Mouse (Mus musculus): Measurements from ENCODE around the gene Trak1. TPM values are rescaled to one million over a fixed set of nuclear protein-coding genes. Genes with fewer than 3 reads are reported as not detected.

Trak1 gene
- polyA plus RNA-seq, 1 experiment from 2014 or later: 5.1 TPM

DNA sequence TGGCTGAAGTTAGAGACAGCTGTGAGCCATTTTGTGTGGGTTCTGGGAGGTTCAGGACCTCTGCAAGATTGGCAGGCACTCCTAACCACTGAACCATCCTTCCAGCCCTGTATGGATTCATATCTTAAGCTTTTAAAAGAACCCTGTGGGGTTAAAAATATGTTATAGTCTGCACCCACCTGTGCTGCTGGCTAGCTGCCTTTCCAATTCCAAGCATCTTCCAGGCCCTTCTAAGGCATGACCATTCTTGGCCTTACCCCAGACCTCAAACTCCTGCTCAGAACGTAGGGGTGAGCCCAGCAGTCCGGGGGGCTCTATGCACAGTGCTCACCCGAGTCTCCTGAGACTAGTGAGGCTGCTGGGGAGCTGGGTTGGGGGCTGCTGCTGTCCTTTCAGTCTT is 121.7 kb downstream of the Trak1 start:
- no peak for DNase-seq
- no peaks in the 10 kb centered on the region for H3K36me3 ChIP-seq (replicated peaks; ENCODE audit: insufficient read depth, low read length)
- WGBS (ENCODE audit: insufficient replicate concordance): 79% methylated on average over 3 of the region's 3 CpGs
- no peak for ATAC-seq
- no peak for TF ChIP-seq EP300 (IDR thresholded peaks at IDR 0.05; ENCODE audit: low read depth)
- no peak for TF ChIP-seq CTCF (IDR thresholded peaks at IDR 0.05; ENCODE audit: low read depth)
- no peak overlapping the region for H3K27ac ChIP-seq (ENCODE audit: low read depth)
- H3K4me1 ChIP-seq (ENCODE audit: insufficient read depth): peaks cover 43% of the 10 kb centered on the region
- no peaks in the 10 kb centered on the region for H3K9me3 ChIP-seq (ENCODE audit: low read length)
- no peaks in the 10 kb centered on the region for H3K27me3 ChIP-seq (ENCODE audit: insufficient read depth, low read length)
- no peak overlapping the region for H3K4me3 ChIP-seq (ENCODE audit: low read depth, low read length)
- H3K9ac ChIP-seq (replicated peaks): no peak overlapping the region
- H3K4me2 ChIP-seq (ENCODE audit: low read depth, low read length): no peak overlapping the region

DNA sequence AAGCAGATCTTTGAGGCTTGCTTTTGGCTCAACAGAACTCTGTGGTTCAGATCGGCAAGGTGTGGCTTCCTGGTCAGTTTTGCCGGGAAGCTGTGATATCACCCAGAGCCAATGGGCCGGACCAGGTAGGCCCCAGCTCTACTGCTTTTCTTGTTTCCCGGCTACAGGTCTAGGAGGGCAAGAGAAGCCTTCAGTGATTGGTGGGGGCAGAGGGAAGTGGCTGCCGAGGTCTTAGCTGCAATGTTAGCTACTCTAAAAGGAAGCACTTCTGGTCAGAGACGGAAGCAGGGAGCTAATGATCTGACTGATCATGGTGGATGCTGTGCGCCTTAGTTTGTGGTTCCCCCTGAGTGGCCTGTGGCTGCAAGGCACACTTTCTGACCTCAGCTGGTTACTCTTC is 122.3 kb downstream of the Trak1 start:
- Histone ChIP-seq H3K36me3 (replicated peaks; ENCODE audit: insufficient read depth, low read length) (no peaks in the 10 kb centered on the region), H3K4me3 (ENCODE audit: low read depth, low read length) (no peak overlapping the region), H3K9me3 (ENCODE audit: low read length) (no peaks in the 10 kb centered on the region), H3K27ac (ENCODE audit: low read depth) (no peak overlapping the region), H3K4me1 (ENCODE audit: insufficient read depth) (peaks cover 45% of the 10 kb centered on the region), H3K4me2 (ENCODE audit: low read depth, low read length) (no peak overlapping the region), H3K9ac (replicated peaks) (no peak overlapping the region), H3K27me3 (ENCODE audit: insufficient read depth, low read length) (no peaks in the 10 kb centered on the region)
- ATAC-seq: no peak
- TF ChIP-seq CTCF (IDR thresholded peaks at IDR 0.05; ENCODE audit: low read depth): no peak
- no peak for TF ChIP-seq EP300 (IDR thresholded peaks at IDR 0.05; ENCODE audit: low read depth)
- WGBS (ENCODE audit: insufficient replicate concordance): 38% methylated on average over 7 of the region's 7 CpGs
- DNase-seq: no peak

DNA sequence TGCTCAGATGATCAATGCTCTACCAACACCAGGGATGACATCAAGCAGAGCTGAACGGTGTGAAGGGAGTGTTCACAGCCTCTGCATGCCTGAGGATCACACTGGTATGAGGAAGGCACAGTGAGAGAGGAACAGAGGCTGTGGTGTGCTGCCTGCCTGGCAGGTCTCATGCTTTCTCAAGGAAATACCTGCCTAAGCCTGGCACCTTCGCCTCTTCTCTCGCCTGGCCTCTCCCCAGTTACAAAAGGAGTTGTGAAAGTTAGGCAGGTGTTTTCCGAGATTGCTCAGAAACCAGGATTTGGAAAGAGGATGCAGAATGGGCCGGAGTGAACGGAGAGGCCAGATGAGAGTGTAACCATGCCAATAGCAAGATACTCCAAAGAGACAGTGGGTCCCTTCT is 123.5 kb downstream of the Trak1 start:
- H3K9ac ChIP-seq (replicated peaks): no peak overlapping the region
- DNase-seq (no peak), ATAC-seq (no peak)
- H3K4me3 ChIP-seq (ENCODE audit: low read depth, low read length): no peak overlapping the region
- no peaks in the 10 kb centered on the region for H3K27me3 ChIP-seq (ENCODE audit: insufficient read depth, low read length)
- H3K9me3 ChIP-seq (ENCODE audit: low read length): no peaks in the 10 kb centered on the region
- H3K4me2 ChIP-seq (ENCODE audit: low read depth, low read length): no peak overlapping the region
- H3K36me3 ChIP-seq (replicated peaks; ENCODE audit: insufficient read depth, low read length): no peaks in the 10 kb centered on the region
- WGBS (ENCODE audit: insufficient replicate concordance): 76% methylated on average over 6 of the region's 6 CpGs
- H3K27ac ChIP-seq (ENCODE audit: low read depth): no peak overlapping the region
- H3K4me1 ChIP-seq (ENCODE audit: insufficient read depth): peaks cover 46% of the 10 kb centered on the region
- TF ChIP-seq CTCF (IDR thresholded peaks at IDR 0.05; ENCODE audit: low read depth): no peak
- TF ChIP-seq EP300 (IDR thresholded peaks at IDR 0.05; ENCODE audit: low read depth): no peak

DNA sequence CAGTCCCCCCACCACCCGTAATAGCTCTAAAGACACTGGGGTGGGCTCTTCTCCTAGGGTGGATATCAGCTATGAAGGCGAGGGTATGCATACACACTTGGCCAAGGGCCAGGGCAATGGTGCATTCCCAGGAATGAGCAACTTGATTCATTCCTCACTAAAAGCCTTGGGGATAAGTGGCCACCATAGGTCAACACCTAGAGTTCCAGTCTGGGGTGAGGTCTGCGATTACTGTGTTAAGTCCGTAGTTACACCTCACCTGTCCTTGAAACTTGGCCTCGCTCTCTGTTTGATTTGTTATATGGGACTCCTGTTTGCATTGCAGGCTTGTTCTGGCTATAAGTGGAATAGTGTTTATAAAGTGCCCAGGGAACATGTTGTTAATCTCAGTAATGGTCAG is 125.1 kb downstream of the Trak1 start:
- no peak for TF ChIP-seq CTCF (IDR thresholded peaks at IDR 0.05; ENCODE audit: low read depth)
- no peak for TF ChIP-seq EP300 (IDR thresholded peaks at IDR 0.05; ENCODE audit: low read depth)
- Histone ChIP-seq H3K4me2 (ENCODE audit: low read depth, low read length) (no peak overlapping the region), H3K4me1 (ENCODE audit: insufficient read depth) (peaks cover 49% of the 10 kb centered on the region), H3K4me3 (ENCODE audit: low read depth, low read length) (no peak overlapping the region), H3K27ac (ENCODE audit: low read depth) (no peak overlapping the region), H3K36me3 (replicated peaks; ENCODE audit: insufficient read depth, low read length) (no peaks in the 10 kb centered on the region), H3K9ac (replicated peaks) (no peak overlapping the region), H3K9me3 (ENCODE audit: low read length) (no peaks in the 10 kb centered on the region), H3K27me3 (ENCODE audit: insufficient read depth, low read length) (no peaks in the 10 kb centered on the region)
- WGBS (ENCODE audit: insufficient replicate concordance): 69% methylated on average over 5 of the region's 5 CpGs
- DNase-seq (no peak), ATAC-seq (no peak)

DNA sequence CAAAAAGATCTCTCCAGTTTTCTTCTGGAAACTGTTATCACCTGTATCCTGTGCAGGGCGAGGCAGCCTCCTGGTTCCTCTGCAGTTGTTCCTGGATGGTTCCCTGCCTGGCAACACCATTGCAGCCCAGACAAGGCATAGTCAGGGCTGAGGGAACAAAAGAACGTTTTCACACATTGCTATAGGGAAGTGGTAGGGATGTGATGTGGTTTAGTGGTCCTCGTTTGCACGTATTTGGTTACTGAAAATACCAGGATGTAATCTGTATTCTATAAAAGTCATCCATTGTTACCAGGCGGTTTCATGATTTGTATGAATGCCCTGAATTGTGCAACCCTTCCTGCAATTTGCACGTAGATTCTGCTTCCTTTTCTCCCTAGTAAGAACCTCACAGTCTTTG is 126.3 kb downstream of the Trak1 start:
- Histone ChIP-seq H3K9me3 (ENCODE audit: low read length) (no peaks in the 10 kb centered on the region), H3K27me3 (ENCODE audit: insufficient read depth, low read length) (no peaks in the 10 kb centered on the region), H3K27ac (ENCODE audit: low read depth) (no peak overlapping the region), H3K4me2 (ENCODE audit: low read depth, low read length) (no peak overlapping the region), H3K9ac (replicated peaks) (no peak overlapping the region), H3K36me3 (replicated peaks; ENCODE audit: insufficient read depth, low read length) (no peaks in the 10 kb centered on the region), H3K4me1 (ENCODE audit: insufficient read depth) (peaks cover 54% of the 10 kb centered on the region), H3K4me3 (ENCODE audit: low read depth, low read length) (no peak overlapping the region)
- ATAC-seq (no peak), DNase-seq (no peak)
- TF ChIP-seq EP300 (IDR thresholded peaks at IDR 0.05; ENCODE audit: low read depth) (no peak), CTCF (IDR thresholded peaks at IDR 0.05; ENCODE audit: low read depth) (no peak)
- WGBS (ENCODE audit: insufficient replicate concordance): 58% methylated on average over 6 of the region's 6 CpGs

DNA sequence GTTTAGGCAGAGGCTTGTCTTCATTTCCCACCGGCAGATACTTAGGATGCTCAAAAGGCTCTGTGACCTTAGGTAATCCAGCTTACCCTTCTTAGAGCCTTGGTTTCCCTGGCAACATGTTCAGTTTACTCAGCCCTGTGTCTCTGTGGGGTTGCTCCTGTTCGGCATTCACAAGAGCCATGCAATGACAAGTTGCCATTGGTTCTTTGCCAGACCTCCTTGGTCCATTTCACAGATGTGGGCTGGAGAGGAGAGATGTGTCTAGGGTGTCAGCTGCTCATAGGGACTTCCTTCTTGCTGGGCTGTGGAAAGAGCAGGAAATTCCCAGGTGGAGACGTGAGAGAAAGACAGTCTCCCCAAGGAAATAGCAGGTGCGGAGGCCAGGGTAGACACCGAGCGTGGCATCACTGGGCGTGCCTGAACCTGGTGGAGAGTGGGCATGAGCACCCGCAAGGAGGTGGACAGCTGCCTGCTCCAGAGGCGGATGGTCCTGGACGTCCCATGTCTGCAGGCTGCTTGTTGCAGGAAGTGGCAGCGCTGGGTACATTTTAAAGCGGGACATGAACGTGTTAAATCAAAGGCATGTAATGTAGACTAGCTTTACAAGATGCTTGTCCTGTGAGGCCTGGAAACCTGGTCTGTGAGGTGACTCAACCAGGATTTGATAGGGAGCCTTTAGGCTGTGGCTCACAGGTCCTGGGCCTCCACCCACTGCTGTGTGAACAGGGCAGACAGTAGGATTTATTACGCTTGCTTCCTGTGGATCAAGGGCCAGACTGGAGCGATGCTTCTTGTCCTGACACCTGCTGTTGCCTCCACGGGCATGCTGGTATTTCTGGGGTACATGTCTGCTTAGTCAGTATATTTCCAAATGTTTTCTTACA is 127.2 kb downstream of the Trak1 start:
- WGBS (ENCODE audit: insufficient replicate concordance): 91% methylated on average over 16 of the region's 16 CpGs
- Histone ChIP-seq H3K4me3 (ENCODE audit: low read depth, low read length) (no peak overlapping the region), H3K9ac (replicated peaks) (no peak overlapping the region), H3K4me1 (ENCODE audit: insufficient read depth) (peaks cover 52% of the 10 kb centered on the region), H3K9me3 (ENCODE audit: low read length) (no peaks in the 10 kb centered on the region), H3K36me3 (replicated peaks; ENCODE audit: insufficient read depth, low read length) (no peaks in the 10 kb centered on the region), H3K27me3 (ENCODE audit: insufficient read depth, low read length) (no peaks in the 10 kb centered on the region), H3K4me2 (ENCODE audit: low read depth, low read length) (no peak overlapping the region), H3K27ac (ENCODE audit: low read depth) (no peak overlapping the region)
- DNase-seq (no peak), ATAC-seq (no peak)
- TF ChIP-seq EP300 (IDR thresholded peaks at IDR 0.05; ENCODE audit: low read depth): no peak
- TF ChIP-seq CTCF (IDR thresholded peaks at IDR 0.05; ENCODE audit: low read depth): no peak

All from liver, postnatal 0 days (tissue).